Mouse (Mus musculus) ES-Bruce4 (cell line): ENCODE results near the gene Daam1. TPM values are rescaled to one million over a fixed set of nuclear protein-coding genes. Genes with fewer than 3 reads are reported as not detected.

Experiments
- H3K27ac ChIP-seq: 2 replicates; pipeline ENCODE4 v1.5.1; 2012; ENCODE audit warnings: low read length, inconsistent platforms; ENCODE audit not compliant: insufficient read depth
- H3K27me3 ChIP-seq: 2 replicates; pipeline ENCODE4 v1.6.1; 2012; ENCODE audit warnings: mild to moderate bottlenecking, low read length, inconsistent platforms; ENCODE audit not compliant: control insufficient read depth, poor library complexity, insufficient read depth, severe bottlenecking
- H3K36me3 ChIP-seq: 2 replicates; pipeline ENCODE4 v1.6.1; 2012; ENCODE audit warnings: inconsistent platforms, mild to moderate bottlenecking, low read length, moderate library complexity; ENCODE audit not compliant: control insufficient read depth, poor library complexity, insufficient read depth, severe bottlenecking
- H3K4me1 ChIP-seq: one replicate; pipeline ENCODE4 v1.8.1; 2011; ENCODE audit warnings: low read length; ENCODE audit not compliant: control insufficient read depth, insufficient read depth
- H3K4me3 ChIP-seq: 2 replicates; pipeline ENCODE4 v1.5.1; 2011; ENCODE audit warnings: low read depth, mild to moderate bottlenecking, low read length
- H3K9ac ChIP-seq: 2 replicates; pipeline ENCODE4 v1.6.1; 2012; ENCODE audit warnings: low read depth, mild to moderate bottlenecking, inconsistent platforms; ENCODE audit not compliant: poor library complexity, severe bottlenecking
- H3K9me3 ChIP-seq: replicated peaks from 2 replicates; pipeline ENCODE4 v1.6.1; 2012; ENCODE audit warnings: mild to moderate bottlenecking, low read length, inconsistent platforms; ENCODE audit not compliant: control insufficient read depth, poor library complexity, insufficient read depth, severe bottlenecking
- CTCF ChIP-seq: IDR thresholded peaks from one replicate; pipeline ENCODE4 v1.8.1; 2011; ENCODE audit warnings: low read depth, low read length
- EP300 ChIP-seq: IDR thresholded peaks from 2 replicates; pipeline ENCODE4 v1.6.1; 2011; ENCODE audit warnings: low read depth, low read length; ENCODE audit not compliant: insufficient read depth
- POLR2A ChIP-seq: IDR thresholded peaks from one replicate; pipeline ENCODE4 v1.8.1; 2011; ENCODE audit warnings: low read length; ENCODE audit not compliant: insufficient read depth
- polyA plus RNA-seq: library from polyadenylated mRNA; stranded (reverse); fragments of >200 nt; gene quantifications from 2 replicates; pipeline ENCODE4 v1.2.4, GENCODE M21; 2011; ENCODE audit warnings: low read depth; ENCODE audit not compliant: missing spikeins, insufficient read depth, insufficient read length

Daam1 gene
- polyA plus RNA-seq, 1 experiment, result 33.0 TPM

DNA sequence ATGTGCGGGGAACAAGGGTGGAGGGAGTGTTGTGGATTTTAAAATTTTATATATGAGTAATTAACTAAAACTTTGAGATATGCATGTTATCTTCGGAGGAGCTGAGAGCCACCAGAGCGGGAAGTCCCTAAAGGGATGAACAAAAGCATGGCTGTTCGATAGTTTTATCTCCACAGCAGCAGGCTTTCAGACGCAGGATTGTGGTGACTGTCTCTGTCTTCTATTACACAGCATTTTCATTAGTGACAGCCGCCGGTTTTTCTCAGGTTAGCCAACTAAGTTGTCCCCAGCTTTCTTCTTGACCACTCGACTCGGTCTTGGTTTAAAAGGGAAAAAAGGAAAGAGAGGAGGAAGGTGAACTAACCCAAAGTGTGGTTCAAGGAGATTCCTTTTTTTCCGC is 739 bp upstream of the Daam1 start:
- H3K36me3 ChIP-seq, result no peaks in the 10 kb centered on the region
- peak overlapping the region; percentile 6; the same call in 1 of the 2 replicates for H3K27ac ChIP-seq
- H3K4me3 ChIP-seq, result no peak overlapping the region
- TF ChIP-seq EP300 (no peak), POLR2A (no peak)
- no peak overlapping the region for H3K9ac ChIP-seq
- no peaks in the 10 kb centered on the region for H3K9me3 ChIP-seq
- no peaks in the 10 kb centered on the region for H3K27me3 ChIP-seq
- no peaks in the 10 kb centered on the region for H3K4me1 ChIP-seq

GRCm38 (mm10) chr12:71831258-71832087 is 595 bp downstream of the Daam1 start:
- TF ChIP-seq CTCF (no peak), EP300 (no peak), POLR2A (no peak)
- Histone ChIP-seq H3K4me3 (peak overlapping the region; percentile 72), H3K36me3 (no peaks in the 10 kb centered on the region), H3K27ac (no peak overlapping the region), H3K27me3 (no peaks in the 10 kb centered on the region), H3K9me3 (no peaks in the 10 kb centered on the region), H3K4me1 (no peaks in the 10 kb centered on the region), H3K9ac (peak overlapping the region; percentile 61)

DNA sequence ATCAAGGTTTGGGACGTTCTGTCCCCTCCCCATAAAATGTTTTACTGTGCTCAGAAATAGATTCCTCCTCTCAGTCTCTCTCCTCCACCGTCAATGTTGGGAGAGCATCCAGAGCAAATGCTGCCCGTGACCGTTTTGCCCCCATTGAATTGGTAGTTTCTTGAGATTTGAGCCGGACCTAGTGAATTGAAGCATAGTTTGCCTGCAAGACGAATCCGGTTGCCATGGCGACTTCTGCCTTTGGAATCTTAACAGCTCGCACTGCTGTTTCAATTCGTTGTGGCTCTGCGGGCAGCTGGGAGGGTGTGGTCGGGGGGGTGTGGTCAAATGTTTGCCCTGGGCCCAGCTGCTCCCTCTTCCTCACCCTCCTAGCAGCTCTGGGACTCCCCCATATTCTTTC is 1.3 kb downstream of the Daam1 start:
- H3K4me1 ChIP-seq, result no peaks in the 10 kb centered on the region
- no peak overlapping the region for H3K27ac ChIP-seq
- no peaks in the 10 kb centered on the region for H3K9me3 ChIP-seq
- peak overlapping the region; percentile 61 for H3K9ac ChIP-seq
- TF ChIP-seq EP300, result 0 out of 2 replicates have a peak, but pooled peaks have one; percentile 41
- TF ChIP-seq CTCF, result no peak
- H3K27me3 ChIP-seq, result no peaks in the 10 kb centered on the region
- H3K4me3 ChIP-seq, result peak overlapping the region; percentile 72
- no peaks in the 10 kb centered on the region for H3K36me3 ChIP-seq

GRCm38 (mm10) chr12:71834041-71834440 is 3.2 kb downstream of the Daam1 start:
- no peak overlapping the region for H3K27ac ChIP-seq
- TF ChIP-seq CTCF (no peak), POLR2A (no peak), EP300 (no peak)
- H3K9me3 ChIP-seq, result no peaks in the 10 kb centered on the region
- H3K27me3 ChIP-seq, result no peaks in the 10 kb centered on the region
- H3K9ac ChIP-seq, result no peak overlapping the region
- no peak overlapping the region for H3K4me3 ChIP-seq
- H3K36me3 ChIP-seq, result no peaks in the 10 kb centered on the region
- H3K4me1 ChIP-seq, result no peaks in the 10 kb centered on the region

GRCm38 (mm10) chr12:71835966-71836668 is 5.2 kb downstream of the Daam1 start:
- Histone ChIP-seq H3K9ac (no peak overlapping the region), H3K9me3 (no peaks in the 10 kb centered on the region), H3K27ac (no peak overlapping the region), H3K36me3 (no peaks in the 10 kb centered on the region), H3K4me3 (no peak overlapping the region), H3K27me3 (no peaks in the 10 kb centered on the region), H3K4me1 (no peaks in the 10 kb centered on the region)
- TF ChIP-seq EP300 (no peak), CTCF (no peak), POLR2A (no peak)

- Histone ChIP-seq H3K4me3 (no peak overlapping the region), H3K36me3 (no peaks in the 10 kb centered on the region), H3K27me3 (no peaks in the 10 kb centered on the region), H3K9me3 (no peaks in the 10 kb centered on the region), H3K9ac (no peak overlapping the region), H3K27ac (no peak overlapping the region), H3K4me1 (no peaks in the 10 kb centered on the region)
- TF ChIP-seq CTCF, result no peak
- TF ChIP-seq EP300, result no peak
- TF ChIP-seq POLR2A, result no peak
Observed at GRCm38 (mm10) chr12:71836776-71837175, 5.9 kb downstream of the Daam1 start.
